Mouse (Mus musculus) midbrain, embryonic 12.5 days (tissue): Measurements from ENCODE around the gene Wnt3a. TPM values are rescaled to one million over a fixed set of nuclear protein-coding genes. Genes with fewer than 3 reads are reported as not detected.
"Not testable (repeated sequence)": the region's sequence is repeated elsewhere in the genome, so short reads cannot be mapped to it uniquely, and the experiment has no call there.

ENCODE experiments used
- ATAC-seq: fragments of 200-750 bp; cut with Nextera tagmentation; 2 replicates; pipeline ENCODE4 v1.8.0; 2017; ENCODE audit warnings: low read depth, moderate TSS enrichment, moderate library complexity; ENCODE audit not compliant: low FRiP score
- H3K27ac ChIP-seq: fragments of 300-500 bp; sonication (generic); replicated peaks from 2 replicates; pipeline ENCODE4 v1.5.1; 2016; ENCODE audit warnings: mild to moderate bottlenecking
- H3K27me3 ChIP-seq: fragments of 300-500 bp; sonication (generic); 2 replicates; pipeline ENCODE4 v1.6.1; 2016; ENCODE audit warnings: mild to moderate bottlenecking
- H3K36me3 ChIP-seq: fragments of 300-500 bp; sonication (generic); 2 replicates; pipeline ENCODE4 v1.6.1; 2016
- H3K4me1 ChIP-seq: fragments of 300-500 bp; sonication (generic); 2 replicates; pipeline ENCODE4 v1.6.1; 2016
- H3K4me2 ChIP-seq: fragments of 300-500 bp; sonication (generic); replicated peaks from 2 replicates; pipeline ENCODE4 v1.6.1; 2016; ENCODE audit warnings: mild to moderate bottlenecking, moderate library complexity
- H3K4me3 ChIP-seq: fragments of 300-500 bp; sonication (generic); 2 replicates; pipeline ENCODE4 v1.5.1; 2016; ENCODE audit warnings: mild to moderate bottlenecking
- H3K9ac ChIP-seq: fragments of 300-500 bp; sonication (generic); replicated peaks from 2 replicates; pipeline ENCODE4 v1.6.1; 2016; ENCODE audit warnings: mild to moderate bottlenecking, moderate library complexity
- H3K9me3 ChIP-seq: fragments of 300-500 bp; sonication (generic); 2 replicates; pipeline ENCODE4 v1.6.1; 2016; ENCODE audit warnings: mild to moderate bottlenecking
- WGBS: fragments of 180-500 bp; shearing (Covaris S2); methylation state at CpG from one replicate; pipeline ENCODE4 v1.1.7; 2016; 5-methylcytosine and 5-hydroxymethylcytosine counted together
- polyA plus RNA-seq: library from polyadenylated mRNA; unstranded; fragments of >200 nt; fragmentation: Nextera tagmentation; extraction: Ambion mirVana; gene quantifications from 2 replicates; pipeline ENCODE4 v1.2.1, GENCODE M21; 2016

Gene Wnt3a
- polyA plus RNA-seq, 1 experiment from 2014 or later, result 2.0 TPM

DNA sequence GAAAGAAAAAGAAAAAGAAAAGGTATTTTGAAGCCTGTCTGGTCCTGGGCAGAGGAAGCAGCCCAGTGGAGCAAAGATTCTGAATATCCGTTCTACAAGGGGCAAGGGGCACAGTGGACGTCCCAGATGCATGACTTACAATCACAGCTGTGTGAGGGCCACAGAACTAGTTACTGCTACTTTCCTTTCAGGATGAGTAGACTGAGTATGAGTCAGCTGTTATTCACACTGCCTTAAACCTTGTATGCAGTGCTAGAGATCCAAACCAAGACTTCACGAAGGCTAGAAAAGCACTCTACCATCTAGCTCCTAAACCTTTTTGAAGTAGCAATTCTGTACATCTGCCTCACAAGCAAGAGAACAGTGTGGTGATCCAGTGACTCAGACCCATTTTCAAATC, 64.3 kb downstream of the Wnt3a start:
- H3K9me3 ChIP-seq, result no peaks in the 10 kb centered on the region
- no peak for ATAC-seq
- no peak overlapping the region for H3K27ac ChIP-seq
- peak overlapping the region; percentile 99 for H3K9ac ChIP-seq
- peaks cover 6% of the 10 kb centered on the region; the same call in 1 of the 2 replicates for H3K36me3 ChIP-seq
- peak overlapping the region; percentile 99 for H3K4me3 ChIP-seq
- H3K27me3 ChIP-seq, result no peaks in the 10 kb centered on the region
- peak overlapping the region; percentile 96 for H3K4me2 ChIP-seq
- 72% methylated on average over 3 of the region's 3 CpGs for WGBS
- H3K4me1 ChIP-seq, result peaks cover 41% of the 10 kb centered on the region

DNA sequence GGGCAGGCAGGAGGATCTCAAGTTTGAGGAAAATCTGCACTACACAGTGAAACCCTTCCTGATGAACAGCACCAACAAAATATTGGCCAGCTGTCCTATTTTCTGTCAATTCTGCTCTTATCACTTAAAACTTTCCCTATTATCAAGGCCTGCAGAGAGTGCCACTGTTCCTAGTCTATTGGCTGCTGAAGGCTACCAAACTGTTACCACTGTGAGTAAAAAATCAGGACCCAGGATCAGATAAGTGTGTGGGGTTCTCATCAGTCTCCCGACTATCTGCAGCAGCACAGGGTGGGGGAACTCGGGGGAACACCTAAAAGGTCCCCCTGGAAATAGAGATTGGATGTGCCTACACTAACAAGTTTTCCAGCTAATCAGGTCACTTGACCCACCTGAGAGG, 65.4 kb downstream of the Wnt3a start:
- H3K9ac ChIP-seq, result no peak overlapping the region
- peaks cover 10% of the 10 kb centered on the region for H3K36me3 ChIP-seq
- H3K9me3 ChIP-seq, result no peaks in the 10 kb centered on the region
- peaks cover 39% of the 10 kb centered on the region for H3K4me1 ChIP-seq
- no peak overlapping the region for H3K27ac ChIP-seq
- ATAC-seq, result no peak
- no peak overlapping the region for H3K4me2 ChIP-seq
- no peak overlapping the region for H3K4me3 ChIP-seq
- H3K27me3 ChIP-seq, result no peaks in the 10 kb centered on the region
- WGBS, result 89% methylated on average over 2 of the region's 2 CpGs

DNA sequence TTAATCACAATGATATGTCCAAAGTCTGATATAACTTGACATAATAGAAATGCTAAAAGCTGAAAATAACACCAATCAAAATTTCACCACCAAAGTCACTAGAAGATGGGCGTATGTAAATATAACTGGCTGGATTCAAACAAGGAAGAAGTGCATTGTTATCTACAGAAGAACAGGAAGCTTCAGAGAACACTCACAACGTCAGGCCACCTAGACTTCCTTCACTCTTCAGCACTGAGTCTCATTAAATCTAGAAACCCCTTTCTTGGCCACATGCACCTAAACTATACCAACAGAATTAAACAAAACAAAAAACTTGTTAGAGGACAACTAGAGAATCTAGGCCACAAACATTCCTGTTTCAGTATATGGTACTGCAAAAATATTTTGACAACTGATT, 66.1 kb downstream of the Wnt3a start:
- no peak overlapping the region for H3K4me3 ChIP-seq
- H3K27ac ChIP-seq, result no peak overlapping the region
- peaks cover 15% of the 10 kb centered on the region for H3K36me3 ChIP-seq
- no peak overlapping the region for H3K4me2 ChIP-seq
- 85% methylated on average over 2 of the region's 2 CpGs for WGBS
- H3K9ac ChIP-seq, result no peak overlapping the region
- no peaks in the 10 kb centered on the region for H3K27me3 ChIP-seq
- no peaks in the 10 kb centered on the region for H3K9me3 ChIP-seq
- ATAC-seq, result no peak
- peaks cover 39% of the 10 kb centered on the region for H3K4me1 ChIP-seq

DNA sequence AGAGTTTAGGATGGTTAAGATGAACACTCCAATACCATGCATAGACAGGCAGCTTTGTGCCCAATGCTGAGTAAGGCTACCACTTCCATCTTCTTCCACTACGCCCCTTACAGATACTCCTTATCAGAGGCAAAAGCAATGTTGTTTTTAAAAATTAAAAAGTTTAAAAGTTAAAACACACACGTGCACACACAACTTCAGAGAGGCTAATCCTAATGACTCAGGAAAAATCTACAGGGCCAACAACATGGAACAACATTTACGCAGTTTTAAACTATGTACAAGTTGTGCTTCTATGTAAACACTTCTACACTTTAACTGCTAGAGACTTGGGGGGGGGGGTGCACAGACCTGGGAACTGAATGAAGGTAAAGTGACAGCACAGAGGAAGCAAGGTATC, 66.5 kb downstream of the Wnt3a start:
- H3K9me3 ChIP-seq, result no peaks in the 10 kb centered on the region
- no peak for ATAC-seq
- H3K4me2 ChIP-seq, result no peak overlapping the region
- WGBS, result 96% methylated on average over 3 of the region's 3 CpGs
- no peak overlapping the region for H3K4me3 ChIP-seq
- H3K4me1 ChIP-seq, result peaks cover 39% of the 10 kb centered on the region
- H3K27me3 ChIP-seq, result no peaks in the 10 kb centered on the region
- H3K36me3 ChIP-seq, result peaks cover 19% of the 10 kb centered on the region
- no peak overlapping the region for H3K27ac ChIP-seq
- no peak overlapping the region for H3K9ac ChIP-seq

DNA sequence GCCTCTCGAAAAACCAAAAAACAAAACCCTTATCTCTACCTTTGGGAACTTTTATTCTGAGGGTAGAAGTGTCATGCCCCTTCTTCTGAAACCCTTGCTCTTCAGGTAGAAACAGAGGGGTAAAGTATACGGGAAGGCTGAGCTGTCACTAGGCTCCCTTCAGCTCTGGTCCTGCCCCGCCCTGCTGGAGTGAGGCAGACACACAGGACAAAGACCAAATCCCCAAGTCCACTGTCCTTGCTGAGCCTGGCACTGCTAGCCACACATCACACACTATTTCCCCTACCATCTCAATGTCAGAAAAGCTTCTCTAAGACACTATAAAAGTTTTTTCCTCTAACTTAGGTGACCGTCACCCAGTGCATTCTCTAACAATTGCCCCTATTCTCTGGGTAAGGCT, 68.2 kb downstream of the Wnt3a start:
- WGBS, result 92% methylated on average over 4 of the region's 4 CpGs
- no peak for ATAC-seq
- H3K36me3 ChIP-seq, result peaks cover 24% of the 10 kb centered on the region
- H3K4me2 ChIP-seq, result no peak overlapping the region
- no peak overlapping the region for H3K4me3 ChIP-seq
- H3K9ac ChIP-seq, result no peak overlapping the region
- no peaks in the 10 kb centered on the region for H3K9me3 ChIP-seq
- H3K27ac ChIP-seq, result no peak overlapping the region
- H3K27me3 ChIP-seq, result no peaks in the 10 kb centered on the region
- peaks cover 32% of the 10 kb centered on the region for H3K4me1 ChIP-seq

DNA sequence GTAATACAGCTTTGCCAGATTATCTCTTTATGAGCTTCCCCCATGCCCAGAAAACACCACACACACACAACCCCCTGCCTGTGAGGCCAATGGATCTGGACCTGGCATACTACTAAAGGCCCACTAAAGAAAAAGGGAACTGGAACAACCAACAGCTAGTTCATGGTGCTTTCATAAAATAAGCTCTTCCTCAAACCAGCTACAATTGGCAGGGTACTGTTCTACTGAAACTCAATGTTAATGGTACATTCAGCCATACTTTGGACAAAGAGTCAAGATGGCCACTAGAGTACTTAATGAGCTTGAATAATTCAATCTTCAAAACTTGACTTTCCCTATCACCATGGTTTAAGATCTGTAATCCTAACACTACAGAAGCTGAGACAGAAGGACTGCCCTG, 68.9 kb downstream of the Wnt3a start:
- H3K4me1 ChIP-seq, result peaks cover 25% of the 10 kb centered on the region
- no peak overlapping the region for H3K4me2 ChIP-seq
- no peaks in the 10 kb centered on the region for H3K9me3 ChIP-seq
- ATAC-seq, result no peak
- no peak overlapping the region for H3K9ac ChIP-seq
- H3K27ac ChIP-seq, result no peak overlapping the region
- H3K27me3 ChIP-seq, result no peaks in the 10 kb centered on the region
- H3K36me3 ChIP-seq, result peaks cover 24% of the 10 kb centered on the region
- H3K4me3 ChIP-seq, result no peak overlapping the region

DNA sequence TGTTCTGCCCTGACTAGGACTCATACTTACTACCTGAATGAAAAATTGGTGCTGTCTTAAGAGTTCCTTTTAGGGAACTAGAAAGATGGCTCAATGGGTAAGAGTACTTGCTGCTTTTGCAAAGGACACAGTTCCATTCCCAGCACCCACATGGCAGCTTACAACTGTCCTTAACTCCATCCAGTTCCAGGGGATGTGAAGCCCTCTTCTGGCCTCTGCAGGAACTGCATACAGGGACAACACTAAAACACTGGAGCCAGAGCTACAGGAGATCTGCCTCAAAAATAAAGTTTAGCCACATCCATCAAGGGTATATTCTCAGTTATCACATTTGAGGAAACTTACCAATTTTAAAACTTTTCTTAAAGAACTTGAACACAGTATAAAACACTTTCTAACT, 71.5 kb downstream of the Wnt3a start:
- no peaks in the 10 kb centered on the region for H3K9me3 ChIP-seq
- H3K27ac ChIP-seq, result no peak overlapping the region
- peaks cover 24% of the 10 kb centered on the region for H3K36me3 ChIP-seq
- 0 out of 2 replicates have a peak, but pooled peaks cover 7% of the 10 kb centered on the region for H3K4me1 ChIP-seq
- no peak overlapping the region for H3K9ac ChIP-seq
- no peak overlapping the region for H3K4me3 ChIP-seq
- H3K4me2 ChIP-seq, result no peak overlapping the region
- H3K27me3 ChIP-seq, result no peaks in the 10 kb centered on the region
- no peak for ATAC-seq

DNA sequence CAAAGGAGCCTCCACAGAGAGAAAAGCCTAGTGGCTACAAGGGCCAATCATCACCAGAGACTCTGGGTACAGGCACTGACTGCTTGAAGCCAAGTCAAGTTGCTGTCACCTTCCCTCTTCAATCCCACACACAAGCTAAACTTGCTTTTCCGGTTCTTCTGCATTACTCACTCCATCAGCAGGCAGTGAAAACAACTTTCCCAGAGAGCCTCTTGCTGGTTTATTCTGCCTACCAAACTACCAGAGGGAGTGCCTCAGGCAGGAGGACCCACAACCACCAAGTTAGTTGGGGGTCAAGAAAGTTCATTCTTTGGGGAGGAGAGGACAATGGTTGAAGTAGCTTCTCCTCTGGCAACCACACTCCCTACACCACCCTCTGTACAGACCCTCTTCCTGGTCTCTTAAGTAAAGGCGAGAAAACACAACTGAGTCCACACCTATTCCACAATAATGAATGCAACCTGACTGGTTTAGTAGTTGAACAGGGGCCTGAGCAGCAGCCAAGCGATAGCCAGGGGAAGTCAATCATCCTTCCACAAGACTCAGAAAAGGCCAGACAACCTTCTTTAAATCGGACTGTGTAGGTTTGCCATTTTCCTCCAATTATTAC, 72.1 kb downstream of the Wnt3a start:
- WGBS, result 92% methylated on average over 4 of the region's 4 CpGs
- no peaks in the 10 kb centered on the region for H3K27me3 ChIP-seq
- H3K9ac ChIP-seq, result no peak overlapping the region
- H3K4me3 ChIP-seq, result no peak overlapping the region
- no peak for ATAC-seq
- peaks cover 23% of the 10 kb centered on the region for H3K36me3 ChIP-seq
- H3K9me3 ChIP-seq, result no peaks in the 10 kb centered on the region
- H3K4me1 ChIP-seq, result 0 out of 2 replicates have a peak, but pooled peaks cover 4% of the 10 kb centered on the region
- no peak overlapping the region for H3K4me2 ChIP-seq
- H3K27ac ChIP-seq, result no peak overlapping the region

DNA sequence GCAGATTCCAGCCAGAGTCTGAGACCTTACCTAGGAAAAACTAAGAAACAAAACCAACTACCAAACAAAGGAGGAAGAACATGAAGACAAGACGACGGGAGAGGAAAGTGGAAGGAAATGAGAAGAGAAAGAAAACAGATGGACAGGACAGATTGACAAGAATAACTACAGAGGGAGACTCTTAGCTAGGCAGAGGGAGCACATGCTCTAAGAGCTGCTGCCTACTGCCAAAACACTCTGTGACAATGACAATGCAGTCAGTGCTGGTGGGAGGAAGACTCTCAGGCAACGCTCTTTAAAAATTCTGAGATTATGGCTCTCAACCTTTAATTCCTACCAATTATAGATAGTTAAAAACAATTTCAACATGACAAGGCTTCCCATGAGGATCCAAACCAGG, 73.6 kb downstream of the Wnt3a start:
- no peak for ATAC-seq
- H3K4me1 ChIP-seq, result no peaks in the 10 kb centered on the region
- no peak overlapping the region for H3K27ac ChIP-seq
- H3K27me3 ChIP-seq, result no peaks in the 10 kb centered on the region
- no peak overlapping the region for H3K9ac ChIP-seq
- H3K4me2 ChIP-seq, result no peak overlapping the region
- no peaks in the 10 kb centered on the region for H3K9me3 ChIP-seq
- peaks cover 33% of the 10 kb centered on the region for H3K36me3 ChIP-seq
- WGBS, result 95% methylated on average over 3 of the region's 3 CpGs
- H3K4me3 ChIP-seq, result no peak overlapping the region

DNA sequence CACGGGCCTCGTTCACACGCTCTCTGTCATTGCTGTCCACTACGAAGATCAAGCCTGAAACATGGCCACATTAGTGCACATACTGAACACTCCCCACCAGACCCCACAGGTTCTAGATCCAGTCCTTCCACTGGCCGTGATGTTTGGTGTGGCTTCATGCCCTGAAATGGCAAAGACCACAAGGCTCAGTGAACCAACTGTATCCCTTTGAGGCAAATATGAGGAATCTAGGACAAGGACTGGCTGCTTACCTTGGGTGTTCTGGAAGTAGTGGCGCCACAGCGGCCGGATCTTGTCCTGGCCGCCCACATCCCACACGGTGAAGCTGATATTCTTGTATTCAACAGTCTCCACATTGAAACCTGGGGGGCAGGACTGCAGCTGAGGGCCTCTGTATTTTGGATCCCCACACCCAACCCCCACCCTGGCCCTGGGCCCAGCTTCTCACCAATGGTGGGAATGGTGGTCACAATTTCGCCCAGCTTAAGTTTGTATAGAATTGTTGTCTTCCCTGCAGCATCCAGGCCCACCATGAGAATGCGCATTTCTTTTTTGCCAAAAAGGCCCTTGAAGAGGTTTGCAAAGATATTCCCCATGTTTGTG, 77.6 kb downstream of the Wnt3a start:
- Histone ChIP-seq H3K9me3 (no peaks in the 10 kb centered on the region), H3K27me3 (no peaks in the 10 kb centered on the region), H3K4me3 (no peak overlapping the region), H3K27ac (no peak overlapping the region), H3K9ac (no peak overlapping the region), H3K36me3 (peaks cover 44% of the 10 kb centered on the region), H3K4me2 (no peak overlapping the region), H3K4me1 (peaks cover 23% of the 10 kb centered on the region)
- 94% methylated on average over 12 of the region's 12 CpGs for WGBS
- ATAC-seq, result no peak

DNA sequence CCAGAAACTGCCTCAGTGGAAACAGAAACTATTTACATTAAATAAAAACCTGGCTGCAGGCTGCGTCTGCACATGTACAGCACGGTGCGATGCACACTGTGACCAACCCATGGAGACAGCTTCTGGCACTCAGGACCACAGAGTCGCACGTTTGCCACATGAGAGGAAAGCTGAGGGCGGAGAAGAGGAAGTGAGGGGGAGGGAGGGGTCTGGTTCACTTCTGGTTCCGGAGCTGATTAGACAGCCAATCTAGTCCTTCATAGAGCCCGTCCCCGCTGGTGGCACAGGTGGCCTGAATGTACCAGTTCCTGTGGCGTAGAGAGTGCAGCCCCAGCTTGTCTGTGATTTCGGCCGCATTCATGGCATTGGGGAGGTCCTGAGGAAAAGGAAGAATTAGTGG, 78.2 kb downstream of the Wnt3a start:
- ATAC-seq, H3K27ac ChIP-seq, H3K9ac ChIP-seq, H3K9me3 ChIP-seq, H3K4me2 ChIP-seq, H3K27me3 ChIP-seq, H3K4me3 ChIP-seq: not testable (repeated sequence)
- Histone ChIP-seq H3K4me1 (peaks cover 28% of the 10 kb centered on the region), H3K36me3 (peaks cover 41% of the 10 kb centered on the region)
- 88% methylated on average over 12 of the region's 12 CpGs for WGBS

DNA sequence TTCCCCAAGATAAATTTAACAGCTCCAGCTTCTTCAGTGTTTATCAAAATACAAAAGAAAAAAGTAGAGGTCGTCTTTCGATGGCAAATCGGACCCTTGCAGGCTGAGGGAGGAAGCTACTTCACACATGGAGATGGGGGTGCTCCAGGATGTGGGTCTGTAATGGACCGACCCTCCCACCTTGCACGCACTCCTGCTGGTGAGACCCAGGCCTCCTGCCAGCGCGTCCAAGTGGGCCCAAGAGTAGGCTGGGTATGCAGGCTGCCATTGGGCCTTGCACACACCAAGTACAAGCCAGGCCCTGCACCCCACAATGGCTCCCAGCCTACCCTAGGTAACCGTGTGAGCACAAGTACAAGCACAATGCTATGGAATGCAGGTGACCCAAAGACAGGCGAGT, 79.0 kb downstream of the Wnt3a start:
- 95% methylated on average over 9 of the region's 9 CpGs for WGBS
- not testable (repeated sequence) for H3K9me3 ChIP-seq, H3K4me2 ChIP-seq, H3K9ac ChIP-seq, H3K27ac ChIP-seq, H3K27me3 ChIP-seq, H3K4me3 ChIP-seq, ATAC-seq
- peaks cover 28% of the 10 kb centered on the region for H3K4me1 ChIP-seq
- peaks cover 48% of the 10 kb centered on the region for H3K36me3 ChIP-seq

DNA sequence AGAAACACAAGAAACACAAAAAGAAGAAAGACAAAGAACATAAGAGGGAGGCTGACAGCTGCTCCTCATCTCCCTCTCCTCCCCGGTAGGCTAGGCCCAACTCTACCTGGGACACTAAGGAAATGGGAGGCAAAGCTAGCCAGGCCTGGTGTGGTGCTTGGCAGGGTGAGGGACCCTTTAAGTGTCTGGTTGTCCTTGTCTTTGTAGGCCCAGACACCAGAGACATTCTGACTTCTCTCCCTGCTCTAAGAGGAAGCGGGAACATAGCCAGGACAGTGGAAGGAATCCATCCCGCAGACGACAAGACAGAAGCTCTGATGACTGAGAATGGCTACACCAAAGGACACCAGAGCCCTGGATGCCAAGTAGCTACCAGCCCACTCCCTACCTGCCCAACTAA, 80.5 kb downstream of the Wnt3a start:
- Histone ChIP-seq H3K4me2 (no peak overlapping the region), H3K4me3 (no peak overlapping the region), H3K4me1 (peaks cover 28% of the 10 kb centered on the region), H3K27ac (no peak overlapping the region), H3K9ac (no peak overlapping the region), H3K36me3 (peaks cover 63% of the 10 kb centered on the region), H3K9me3 (no peaks in the 10 kb centered on the region), H3K27me3 (no peaks in the 10 kb centered on the region)
- ATAC-seq, result no peak
- 87% methylated on average over 4 of the region's 4 CpGs for WGBS
